Mouse (Mus musculus) left cerebral cortex, adult 6 months (tissue): ENCODE data around the gene Loxl4. TPM values are rescaled to one million over a fixed set of nuclear protein-coding genes. Genes with fewer than 3 reads are reported as not detected.

Experiments
- long read RNA-seq, 2 experiments: library from polyadenylated mRNA; unstranded; transcript quantifications; one replicate each; pipeline ENCODE4 v2.0.0; 2019 to 2020
- polyA plus RNA-seq: library from polyadenylated mRNA; unstranded; fragments of <200 nt; fragmentation: Nextera tagmentation; gene quantifications from 2 replicates; pipeline ENCODE4 v1.2.3, GENCODE M21; 2021

Gene Loxl4
- polyA plus RNA-seq = 0.06 TPM in 1 of 2 replicates, not detected in the other
- long read RNA-seq, experiment 1 = 0 reads
- long read RNA-seq, experiment 2 = 0 reads

GRCm38 (mm10) chr19:42612654-42613053, at the start of gene Loxl4:
Gene Loxl4 (minus strand): TSS chr19:42612813.

Other genes starting within 250 kb of the Loxl4 start
- gene Crtac1, start 181.0 kb downstream of the Loxl4 start, polyA plus RNA-seq = 30.8 and 37.7 TPM in 2 replicates
- gene R3hcc1l, start 94.1 kb downstream of the Loxl4 start, polyA plus RNA-seq = 5.0 and 7.2 TPM in 2 replicates
- 0.82 and 0.92 TPM in 2 replicates for gene Pyroxd2, start 140.0 kb upstream of the Loxl4 start, polyA plus RNA-seq
- 3.1 and 4.2 TPM in 2 replicates for gene Hps1, start 167.2 kb upstream of the Loxl4 start, polyA plus RNA-seq